Mouse (Mus musculus) cortical plate, adult 2 months (tissue): Measurements from ENCODE around the gene Fmo3.

Experiments
- CTCF ChIP-seq: fragments of 200-500 bp; IDR thresholded peaks from 2 replicates; pipeline ENCODE4 v1.5.1; 2011; ENCODE audit warnings: mild to moderate bottlenecking, control low read depth, low read length; ENCODE audit not compliant: insufficient read depth; ENCODE audit errors: extremely low read depth
- POLR2A ChIP-seq: fragments of 200-500 bp; IDR thresholded peaks from 2 replicates; pipeline ENCODE4 v1.6.1; 2011; ENCODE audit warnings: mild to moderate bottlenecking, low read length, control low read depth; ENCODE audit not compliant: insufficient read depth; ENCODE audit errors: extremely low read depth

DNA sequence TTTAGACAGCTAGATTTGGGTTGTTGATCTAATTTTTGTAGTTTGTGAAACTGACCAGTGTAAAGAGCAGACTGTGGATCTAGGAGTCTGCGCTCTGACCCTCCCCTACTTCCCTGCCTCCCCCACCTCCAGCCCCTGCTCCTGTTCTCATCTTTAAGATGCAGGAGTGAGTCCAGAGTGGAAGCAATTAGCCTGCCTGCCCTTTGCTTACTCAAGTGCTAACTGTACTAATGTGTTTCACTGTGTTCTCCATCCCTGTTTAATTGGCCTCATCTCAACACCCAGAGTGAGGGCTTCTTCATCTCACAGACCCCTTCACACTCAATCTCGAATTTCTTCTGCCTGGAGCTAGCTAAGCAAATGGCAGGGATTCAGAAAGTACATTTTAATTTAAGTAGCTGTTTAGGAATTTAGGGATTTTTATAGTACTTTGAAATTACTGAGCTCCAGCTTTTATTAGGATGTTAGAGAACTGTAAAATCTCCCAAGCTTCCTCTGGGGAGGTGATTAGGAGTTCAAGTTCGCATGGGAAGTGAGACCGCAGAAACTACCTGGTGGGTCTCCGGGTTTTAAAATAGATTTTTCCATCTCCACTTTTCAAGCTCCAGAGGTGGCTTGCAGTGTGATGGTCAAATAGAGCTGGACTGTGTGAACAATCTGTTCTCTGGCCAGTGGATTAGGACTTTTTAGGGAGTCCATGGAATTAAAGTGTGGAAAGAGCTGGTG, 46.2 kb downstream of the Fmo3 start:
- TF ChIP-seq POLR2A (no peak), CTCF (no peak)
